Mouse (Mus musculus) ES-E14 (cell line): ENCODE results near the gene Tlr5. TPM values are rescaled to one million over a fixed set of nuclear protein-coding genes. Genes with fewer than 3 reads are reported as not detected.

Source experiments
- DNase-seq: peaks from one replicate; pipeline ENCODE4 v3.0.0-alpha.2; 2013; ENCODE audit warnings: low read depth, low spot score
- H3K27ac ChIP-seq: 2 replicates; pipeline ENCODE4 v1.5.1; 2012; ENCODE audit warnings: low read depth, mild to moderate bottlenecking, low read length, moderate library complexity, mixed read lengths; ENCODE audit not compliant: poor library complexity, insufficient read depth, severe bottlenecking
- H3K36me3 ChIP-seq: 2 replicates; pipeline ENCODE4 v1.6.1; 2012; ENCODE audit warnings: mild to moderate bottlenecking, low read length, moderate library complexity, mixed read lengths; ENCODE audit not compliant: control insufficient read depth, poor library complexity, insufficient read depth, severe bottlenecking
- H3K4me1 ChIP-seq, 2 experiments: fragments of 150-350 bp in 1 of 2; sonication (generic) in 1 of 2; 2 replicates each; pipeline ENCODE4 v1.6.1; 2012; ENCODE audit warnings: low read length in 2 of 2, mild to moderate bottlenecking in 1 of 2, mixed read lengths in 1 of 2; ENCODE audit not compliant: control insufficient read depth in 2 of 2, insufficient read depth in 2 of 2, poor library complexity in 1 of 2
- H3K4me3 ChIP-seq, 2 experiments: fragments of 150-350 bp in 1 of 2; sonication (generic) in 1 of 2; 2 replicates each; pipeline ENCODE4 v1.5.1; 2012; ENCODE audit warnings: low read length in 2 of 2, low read depth in 1 of 2, mild to moderate bottlenecking in 1 of 2, mixed read lengths in 1 of 2; ENCODE audit not compliant: insufficient read depth in 1 of 2, poor library complexity in 1 of 2, severe bottlenecking in 1 of 2
- H3K9ac ChIP-seq: 2 replicates; pipeline ENCODE4 v1.6.1; 2012; ENCODE audit warnings: low read depth, mild to moderate bottlenecking, low read length, mixed read lengths; ENCODE audit not compliant: poor library complexity, insufficient read depth, severe bottlenecking
- H3K9me3 ChIP-seq: fragments of 150-350 bp; sonication (generic); 2 replicates; pipeline ENCODE4 v1.6.1; 2012; ENCODE audit warnings: low read depth, mild to moderate bottlenecking, low read length; ENCODE audit not compliant: control insufficient read depth, insufficient read depth
- CHD2 ChIP-seq: IDR thresholded peaks from 2 replicates; pipeline ENCODE4 v1.6.1; 2014; ENCODE audit warnings: mild to moderate bottlenecking, low read depth, low read length, inconsistent platforms
- HCFC1 ChIP-seq: IDR thresholded peaks from 2 replicates; pipeline ENCODE4 v1.6.1; 2012; ENCODE audit warnings: low read length, inconsistent platforms, borderline replicate concordance; ENCODE audit not compliant: insufficient read depth
- MAFK ChIP-seq: IDR thresholded peaks from 2 replicates; pipeline ENCODE4 v1.6.1; 2014; ENCODE audit warnings: mild to moderate bottlenecking, low read depth, low read length, inconsistent platforms; ENCODE audit not compliant: insufficient read depth
- ZC3H11A ChIP-seq: IDR thresholded peaks from 2 replicates; pipeline ENCODE4 v1.6.1; 2012; ENCODE audit warnings: low read depth, mild to moderate bottlenecking, inconsistent platforms, low read length, borderline replicate concordance
- ZNF384 ChIP-seq: IDR thresholded peaks from 2 replicates; pipeline ENCODE4 v1.6.1; 2012; ENCODE audit warnings: low read depth, low read length, inconsistent platforms
- in situ Hi-C, 2 experiments: fragments of 600-800 bp; cut with MboI; formaldehyde crosslinking; loops; one replicate each; pipeline ENCODE4 v1.15.1; 2025; ENCODE audit warnings: low sequenced_read_pairs in 2 of 2, inconsistent platforms in 1 of 2; ENCODE audit not compliant: unreplicated experiment in 2 of 2
- total RNA-seq: library from RNA; depleted of rRNA; stranded (reverse); fragments of 300-350 nt; gene quantifications from 2 replicates; pipeline ENCODE4 v1.2.3, GENCODE M21; 2012

Tlr5 gene
- total RNA-seq, 1 experiment, result 0.54 TPM

GRCm38 (mm10) chr1:182945561-182945960 lies 9.0 kb upstream of the Tlr5 start:
- no peak overlapping the region for H3K4me3 ChIP-seq

GRCm38 (mm10) chr1:182951298-182951697 lies 3.3 kb upstream of the Tlr5 start:
- in situ Hi-C loops, result no loop called here
- no peak for DNase-seq
- TF ChIP-seq CHD2 (no peak), HCFC1 (no peak), MAFK (no peak), ZNF384 (no peak)

More at GRCm38 (mm10) chr1:182945561-182945960, 9.0 kb upstream of the Tlr5 start:
- no peak for DNase-seq
- TF ChIP-seq CHD2 (no peak), ZNF384 (no peak), ZC3H11A (no peak), MAFK (no peak), HCFC1 (no peak)
- Histone ChIP-seq H3K9me3 (no peaks in the 10 kb centered on the region), H3K27ac (no peak overlapping the region), H3K9ac (no peak overlapping the region), H3K36me3 (no peaks in the 10 kb centered on the region), H3K4me1 (no peaks in the 10 kb centered on the region)
- in situ Hi-C loops, result no loop called here

GRCm38 (mm10) chr1:182953165-182953564 lies 1.4 kb upstream of the Tlr5 start:
- no peak for DNase-seq
- Histone ChIP-seq H3K9me3 (no peaks in the 10 kb centered on the region), H3K9ac (no peak overlapping the region), H3K4me1 (peaks cover 0 to 2% of the 10 kb centered on the region in 2 experiments; a peak in 1 of 4 replicates), H3K27ac (no peak overlapping the region), H3K36me3 (no peaks in the 10 kb centered on the region), H3K4me3 (no peak overlapping the region)
- in situ Hi-C loops, result no loop called here
- TF ChIP-seq ZC3H11A (no peak), HCFC1 (no peak), MAFK (no peak), ZNF384 (no peak), CHD2 (no peak)

More at GRCm38 (mm10) chr1:182951298-182951697, 3.3 kb upstream of the Tlr5 start:
- H3K4me3 ChIP-seq, result no peak overlapping the region
- no peaks in the 10 kb centered on the region for H3K36me3 ChIP-seq
- peaks cover 0 to 2% of the 10 kb centered on the region in 2 experiments; a peak in 1 of 4 replicates for H3K4me1 ChIP-seq
- H3K9me3 ChIP-seq, result no peaks in the 10 kb centered on the region
- no peak overlapping the region for H3K27ac ChIP-seq
- no peak overlapping the region for H3K9ac ChIP-seq

GRCm38 (mm10) chr1:182953667-182954066 lies 921 bp upstream of the Tlr5 start:
- no peak for DNase-seq
- no peak overlapping the region for H3K9ac ChIP-seq
- no peaks in the 10 kb centered on the region for H3K36me3 ChIP-seq
- no peak overlapping the region for H3K27ac ChIP-seq
- H3K9me3 ChIP-seq, result no peaks in the 10 kb centered on the region
- no peak overlapping the region for H3K4me3 ChIP-seq
- in situ Hi-C loops, result no loop called here
- peaks cover 0 to 3% of the 10 kb centered on the region in 2 experiments; a peak in 1 of 4 replicates for H3K4me1 ChIP-seq
- TF ChIP-seq ZNF384 (no peak), MAFK (no peak), CHD2 (no peak), ZC3H11A (no peak), HCFC1 (no peak)
